Mouse (Mus musculus) MEL (cell line): ENCODE data around the gene Zg16.

ENCODE experiments used
- CHD2 ChIP-seq: IDR thresholded peaks from 2 replicates; pipeline ENCODE4 v1.6.1; 2011; ENCODE audit warnings: low read length, improper control_type of control experiment
- CTCF ChIP-seq, 3 experiments: IDR thresholded peaks in 2 of 3; conservative IDR thresholded peaks in 1 of 3; 2 replicates each; pipeline ENCODE4 v1.5.1; 2011 to 2012; ENCODE audit warnings: low read length in 3 of 3, low read depth in 2 of 3, mild to moderate bottlenecking in 2 of 3, improper control_type of control experiment in 1 of 3, inconsistent platforms in 1 of 3, mixed read lengths in 1 of 3, moderate library complexity in 1 of 3; ENCODE audit not compliant: control insufficient read depth in 1 of 3, insufficient read depth in 1 of 3, poor library complexity in 1 of 3, severe bottlenecking in 1 of 3
- EP300 ChIP-seq, 2 experiments: IDR thresholded peaks; 2 replicates each; pipeline ENCODE4 v1.6.1; 2011; ENCODE audit warnings: improper control_type of control experiment in 2 of 2, low read length in 2 of 2, low read depth in 1 of 2, mild to moderate bottlenecking in 1 of 2
- GABPA ChIP-seq: IDR thresholded peaks from 2 replicates; pipeline ENCODE4 v1.6.1; 2012; ENCODE audit warnings: low read depth, mild to moderate bottlenecking, inconsistent platforms, low read length, improper control_type of control experiment, moderate library complexity
- GATA1 ChIP-seq: IDR thresholded peaks from 2 replicates; pipeline ENCODE4 v1.6.1; 2011; ENCODE audit warnings: low read depth, low read length, improper control_type of control experiment
- JUND ChIP-seq: IDR thresholded peaks from 2 replicates; pipeline ENCODE4 v1.6.1; 2011; ENCODE audit warnings: low read depth, mild to moderate bottlenecking, improper control_type of control experiment, low read length
- KAT2A ChIP-seq: conservative IDR thresholded peaks from 2 replicates; pipeline ENCODE4 v1.6.1; 2012; ENCODE audit warnings: low read depth, low read length, improper control_type of control experiment, inconsistent platforms
- MAFK ChIP-seq: IDR thresholded peaks from 2 replicates; pipeline ENCODE4 v1.6.1; 2011; ENCODE audit warnings: low read depth, mild to moderate bottlenecking, low read length, improper control_type of control experiment, borderline replicate concordance
- POLR2A ChIP-seq, 2 experiments: IDR thresholded peaks; 2 replicates each; pipeline ENCODE4 v1.6.1; 2011 to 2012; ENCODE audit warnings: low read length in 2 of 2, mild to moderate bottlenecking in 2 of 2, control low read depth in 1 of 2, improper control_type of control experiment in 1 of 2, low read depth in 1 of 2, moderate library complexity in 1 of 2; ENCODE audit not compliant: control insufficient read depth in 1 of 2, insufficient read depth in 1 of 2, poor library complexity in 1 of 2
- POLR2AphosphoS5 ChIP-seq: IDR thresholded peaks from 2 replicates; pipeline ENCODE4 v1.6.1; 2012; ENCODE audit warnings: low read depth, borderline replicate concordance, mild to moderate bottlenecking, inconsistent platforms, low read length, moderate library complexity, mixed read lengths
- RCOR1 ChIP-seq: IDR thresholded peaks from 2 replicates; pipeline ENCODE4 v1.6.1; 2012; ENCODE audit warnings: low read depth, mild to moderate bottlenecking, inconsistent platforms, low read length, improper control_type of control experiment
- USF2 ChIP-seq, 2 experiments: IDR thresholded peaks; 2 replicates each; pipeline ENCODE4 v1.6.1; 2011 to 2012; ENCODE audit warnings: improper control_type of control experiment in 2 of 2, low read length in 2 of 2, borderline replicate concordance in 1 of 2, inconsistent platforms in 1 of 2, low read depth in 1 of 2, mild to moderate bottlenecking in 1 of 2; ENCODE audit not compliant: insufficient read depth in 1 of 2
- ZMIZ1 ChIP-seq: IDR thresholded peaks from 2 replicates; pipeline ENCODE4 v1.6.1; 2012; ENCODE audit warnings: low read depth, mild to moderate bottlenecking, inconsistent platforms, low read length, improper control_type of control experiment, moderate library complexity
- ZNF384 ChIP-seq: IDR thresholded peaks from 2 replicates; pipeline ENCODE4 v1.6.1; 2012; ENCODE audit warnings: low read depth, mild to moderate bottlenecking, inconsistent platforms, low read length, improper control_type of control experiment

DNA sequence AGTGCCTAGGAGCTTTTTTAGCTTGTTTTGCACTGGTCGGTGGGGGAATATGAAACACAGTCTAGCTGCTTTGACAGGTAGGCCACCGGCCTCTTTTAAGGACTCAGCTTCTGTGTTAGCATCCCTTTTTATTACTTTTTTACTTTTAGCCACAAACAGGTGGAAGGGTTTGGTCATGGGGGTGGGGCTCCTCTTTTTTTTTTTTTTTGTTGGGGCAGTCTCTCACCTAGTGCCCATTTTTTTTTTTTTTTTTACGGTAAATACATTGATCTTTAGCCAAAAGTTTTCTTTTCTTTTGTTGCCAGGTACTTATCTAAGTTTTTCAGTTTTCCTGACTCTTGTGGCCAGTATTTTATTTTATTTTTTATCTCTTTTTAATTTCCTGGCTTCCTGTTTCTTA lies 955 bp upstream of the Zg16 start:
- TF ChIP-seq EP300 (IDR thresholded peaks at IDR 0.05; ENCODE audit: low read depth in 1 of 2, low read length in 2 of 2) = no peak
- no peak for TF ChIP-seq MAFK
- no peak for TF ChIP-seq CTCF (IDR thresholded peaks at IDR 0.05 in 2 of 3, conservative IDR thresholded peaks at IDR 0.05 in 1 of 3; ENCODE audit: control insufficient read depth in 1 of 3, insufficient read depth in 1 of 3, low read depth in 2 of 3, low read length in 3 of 3, poor library complexity in 1 of 3, severe bottlenecking in 1 of 3)
- peak; percentile 73 for TF ChIP-seq GATA1
- no peak for TF ChIP-seq KAT2A
- no peak for TF ChIP-seq CHD2
- no peak for TF ChIP-seq ZMIZ1
- no peak for TF ChIP-seq POLR2A (IDR thresholded peaks at IDR 0.05; ENCODE audit: control insufficient read depth in 1 of 2, insufficient read depth in 1 of 2, low read depth in 1 of 2, low read length in 2 of 2, poor library complexity in 1 of 2)
- no peak for TF ChIP-seq POLR2AphosphoS5
- TF ChIP-seq JUND = no peak
- no peak for TF ChIP-seq ZNF384
- TF ChIP-seq RCOR1 = no peak
- TF ChIP-seq GABPA = no peak
- TF ChIP-seq USF2 (IDR thresholded peaks at IDR 0.05; ENCODE audit: borderline replicate concordance in 1 of 2, insufficient read depth in 1 of 2, low read depth in 1 of 2, low read length in 2 of 2) = no peak
